Mouse (Mus musculus) left cerebral cortex, postnatal 36 days (tissue): Measurements from ENCODE around the gene Gm21976. TPM values are rescaled to one million over a fixed set of nuclear protein-coding genes. Genes with fewer than 3 reads are reported as not detected.

ENCODE experiments used
- DNase-seq, 2 experiments: peaks; one replicate each; pipeline ENCODE4 v3.0.0; 2021 to 2022; ENCODE audit warnings: low spot score in 2 of 2, mixed read lengths in 1 of 2
- intact Hi-C: fragments of 180-260 bp; cut with DNase I; formaldehyde crosslinking; loops from one replicate; pipeline ENCODE4 v1.15.1; 2025
- total RNA-seq, 2 experiments: library from RNA; stranded (reverse); gene quantifications; 2 replicates each; pipeline ENCODE4 v1.2.3; 2021

Gm21976 gene
- total RNA-seq, 2 experiments from 2014 or later: not detected

DNA sequence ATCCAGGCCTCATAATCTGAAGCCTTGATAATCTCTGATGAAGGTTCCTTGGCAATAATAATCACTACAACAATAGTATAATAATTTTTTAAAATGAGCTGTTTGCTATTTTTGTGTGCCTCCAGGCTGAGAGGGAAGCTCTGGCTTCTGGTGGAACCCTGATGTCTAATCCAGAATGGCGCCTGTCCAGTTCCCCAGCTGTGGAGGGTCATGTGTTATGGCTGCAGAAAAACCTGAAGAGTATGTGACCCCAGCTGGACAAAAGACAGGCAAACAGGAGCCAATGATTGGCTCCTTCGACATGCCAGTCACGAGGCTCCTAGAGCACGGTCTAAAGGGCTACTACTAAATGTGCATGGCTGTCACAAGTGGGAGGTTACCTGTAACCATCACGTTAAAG is 60.8 kb downstream of the Gm21976 start:
- intact Hi-C loops: no loop called here
- no peak for DNase-seq

- intact Hi-C loops: no loop called here
- no peak for DNase-seq
These were observed 69.8 kb downstream of the Gm21976 start for GRCm38 (mm10) chr13:98349491-98349890.

- intact Hi-C loops: no loop called here
- DNase-seq: no peak
These were observed 71.8 kb downstream of the Gm21976 start for GRCm38 (mm10) chr13:98351527-98351926.

DNA sequence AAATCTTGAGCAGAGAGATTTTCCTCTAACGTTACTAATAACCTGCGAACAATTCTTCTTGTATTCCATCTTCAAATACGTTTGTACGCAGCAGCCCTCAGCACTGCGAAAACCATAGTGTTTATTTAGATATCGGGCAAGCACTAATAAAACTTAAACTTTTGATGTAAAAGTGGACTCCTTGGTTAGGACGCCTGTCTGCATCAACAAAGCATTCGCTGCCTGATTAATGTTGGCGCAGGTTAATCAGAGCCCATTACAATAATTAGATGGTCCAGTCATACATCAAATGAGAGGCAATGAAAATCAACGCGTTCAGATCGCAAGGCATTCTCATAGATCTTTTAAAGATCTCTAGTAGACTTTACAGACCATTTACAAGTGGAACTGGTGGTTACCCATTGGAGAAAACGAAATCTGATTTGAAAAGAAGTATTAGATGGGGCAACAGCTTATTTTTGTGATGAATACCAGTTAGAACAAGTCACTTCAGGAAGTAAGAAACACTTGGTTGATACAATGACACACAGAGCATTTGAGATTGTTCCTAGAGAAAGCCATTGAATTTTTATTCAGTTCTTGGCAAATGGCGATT is 72.8 kb downstream of the Gm21976 start:
- DNase-seq: no peak
- intact Hi-C loops: no loop called here

DNA sequence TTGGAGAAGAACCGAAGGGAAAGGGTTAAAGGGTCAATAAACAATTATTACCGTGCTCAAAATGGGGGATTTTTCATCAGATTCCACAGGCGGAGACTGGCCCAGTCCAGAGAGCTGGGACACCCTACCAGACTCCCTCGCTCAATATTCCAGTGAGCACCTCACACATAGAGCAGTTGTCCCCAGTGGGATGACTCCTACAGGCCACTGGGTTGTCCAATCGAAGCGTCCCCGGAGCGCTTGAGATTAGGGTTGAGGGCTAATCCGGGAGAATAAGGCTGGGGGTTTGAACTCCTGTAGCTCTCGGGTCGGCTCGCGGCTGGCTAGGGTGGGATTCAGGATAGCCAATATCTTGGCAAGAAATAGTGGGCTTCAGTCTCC is 74.0 kb downstream of the Gm21976 start:
- intact Hi-C loops: loop anchor here (2.0 kb wide), 1 partner anchor 233 kb away; no protein-coding TSS in a partner anchor
- no peak for DNase-seq

GRCm38 (mm10) chr13:98354090-98354801 is 74.6 kb downstream of the Gm21976 start, which contains the start of gene Foxd1:
Foxd1 (plus strand) TSS chr13:98354242.
- intact Hi-C loops: loop anchor here (2.0 kb wide), 1 partner anchor 233 kb away; no protein-coding TSS in a partner anchor
- DNase-seq: no peak

- DNase-seq: peak; percentile 25 to 45
These were observed 75.3 kb downstream of the Gm21976 start for GRCm38 (mm10) chr13:98354871-98355558.

GRCm38 (mm10) chr13:98355559-98356111 is 75.9 kb downstream of the Gm21976 start:
- DNase-seq: no peak
- intact Hi-C loops: loop anchor here (2.0 kb wide), 1 partner anchor 231 kb away; no protein-coding TSS in a partner anchor

More at GRCm38 (mm10) chr13:98354871-98355558, 75.3 kb downstream of the Gm21976 start:
- intact Hi-C loops: loop anchor here (2.0 kb wide), 1 partner anchor 232 kb away; no protein-coding TSS in a partner anchor

GRCm38 (mm10) chr13:98356176-98356972 is 76.7 kb downstream of the Gm21976 start:
- intact Hi-C loops: no loop called here
- no peak for DNase-seq

Other genes with a start within 250 kb of the Gm21976 start
- gene Arhgef28, start 73.4 kb upstream of the Gm21976 start, total RNA-seq: 10 to 100 TPM; 33.0 to 40.7 TPM
- 10 to 100 TPM; 19.5 to 21.2 TPM for gene Utp15, start 16.8 kb upstream of the Gm21976 start, total RNA-seq
- gene Ankra2, start 16.8 kb upstream of the Gm21976 start, total RNA-seq: 10 to 100 TPM; 48.3 to 53.0 TPM
- 100 to 1,000 TPM; 170 to 181 TPM for gene Btf3, start 37.1 kb downstream of the Gm21976 start, total RNA-seq
- 1 to 10 TPM; 1.1 to 2.1 TPM for gene Foxd1, start 74.4 kb downstream of the Gm21976 start, total RNA-seq
- not detected for gene Gm10320, start 212.1 kb downstream of the Gm21976 start, total RNA-seq